In the genomic region with DNA sequence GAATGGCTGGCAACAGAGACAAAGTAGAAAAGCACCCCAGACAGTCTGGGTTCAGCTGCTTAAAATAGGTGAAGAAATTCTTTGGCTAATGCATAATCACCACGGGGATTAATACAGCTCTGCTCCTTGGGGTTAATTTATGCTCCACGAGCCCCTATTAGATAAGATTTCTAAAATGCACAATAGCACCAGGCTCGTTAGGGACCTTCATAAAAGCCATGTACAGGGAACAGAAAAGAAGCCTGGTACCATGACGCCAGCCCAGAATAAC, we compare ENCODE assay signal across 23 mouse cellular contexts.
DNase-seq lines count a peak whose midpoint lies in the region; ATAC-seq and TF ChIP-seq lines count a peak whose summit lies in the region.
"Had no signal": no experiment of that assay in that cellular context is flagged by ENCODE, and none has a peak within 500 bp of the region (broad histone marks: within the 10 kb centered on the region; RNA-seq: fewer than 3 reads in every experiment).

No protein-coding gene starts in this region.

- TF ChIP-seq CTCF in hindbrain, postnatal 0 days (IDR thresholded peaks at IDR 0.05; ENCODE audit: low read depth), result no peak

- no peak overlapping the region for H3K4me2 ChIP-seq in forebrain, embryonic 13.5 days
- no peak overlapping the region for H3K4me2 ChIP-seq in hindbrain, postnatal 0 days (ENCODE audit: low read depth, low read length)
- H3K4me2 ChIP-seq in hindbrain, embryonic 11.5 days (replicated peaks; ENCODE audit: low read depth, low read length), result no peak overlapping the region
- H3K4me2 ChIP-seq in midbrain, embryonic 13.5 days (replicated peaks), result no peak overlapping the region
- no peak overlapping the region for H3K4me2 ChIP-seq in midbrain, embryonic 16.5 days (ENCODE audit: low read length)
- no peak overlapping the region for H3K4me2 ChIP-seq in forebrain, embryonic 15.5 days (replicated peaks)
- H3K4me2 ChIP-seq in intestine, embryonic 15.5 days (replicated peaks), result no peak overlapping the region
- H3K4me2 ChIP-seq: embryonic facial prominence, embryonic 15.5 days; hindbrain, embryonic 15.5 days had no signal

- DNase-seq in forebrain, embryonic 10.5 days (ENCODE audit: extremely low spot score, low spot score), result no peak
- peak; percentile 6 for DNase-seq in hindbrain, postnatal 0 days (ENCODE audit: low spot score)
- no peak for DNase-seq in hindbrain, embryonic 11.5 days (ENCODE audit: low spot score)
- DNase-seq: adrenal gland, adult 8-10 months; adrenal gland, postnatal 36 days; B cell, adult 2 months; cerebellum, adult 11 months; cerebellum, adult 8-10 months; cerebellum, postnatal 14 days; embryo, embryonic 11 days; gastrocnemius, adult 2 months; gastrocnemius, postnatal 36 days; heart, postnatal 14 days had no signal

- H3K4me3 ChIP-seq in forebrain, embryonic 10.5 days, result no peak overlapping the region
- no peak overlapping the region for H3K4me3 ChIP-seq in forebrain, embryonic 13.5 days
- H3K4me3 ChIP-seq in hindbrain, postnatal 0 days (ENCODE audit: low read length), result no peak overlapping the region
- no peak overlapping the region for H3K4me3 ChIP-seq in hindbrain, embryonic 11.5 days (ENCODE audit: low read depth, low read length)
- H3K4me3 ChIP-seq in midbrain, embryonic 13.5 days (replicated peaks), result no peak overlapping the region
- H3K4me3 ChIP-seq in midbrain, embryonic 16.5 days (ENCODE audit: low read depth, low read length), result no peak overlapping the region
- H3K4me3 ChIP-seq in forebrain, embryonic 15.5 days, result no peak overlapping the region
- no peak overlapping the region for H3K4me3 ChIP-seq in intestine, embryonic 15.5 days (replicated peaks)
- H3K4me3 ChIP-seq: embryonic facial prominence, embryonic 15.5 days; erythroblast, embryonic 14.5 days; gastrocnemius, adult 2 months; hindbrain, embryonic 15.5 days had no signal

- no peaks in the 10 kb centered on the region for H3K27me3 ChIP-seq in forebrain, embryonic 10.5 days (ENCODE audit: poor library complexity, severe bottlenecking)
- H3K27me3 ChIP-seq in forebrain, embryonic 13.5 days, result no peaks in the 10 kb centered on the region
- no peaks in the 10 kb centered on the region for H3K27me3 ChIP-seq in hindbrain, postnatal 0 days (ENCODE audit: insufficient read depth, low read length)
- H3K27me3 ChIP-seq in hindbrain, embryonic 11.5 days (ENCODE audit: control insufficient read depth, insufficient read depth, low read length), result no peaks in the 10 kb centered on the region
- H3K27me3 ChIP-seq in midbrain, embryonic 13.5 days, result no peaks in the 10 kb centered on the region
- no peaks in the 10 kb centered on the region for H3K27me3 ChIP-seq in midbrain, embryonic 16.5 days (ENCODE audit: control insufficient read depth, insufficient read depth, low read depth, low read length)
- H3K27me3 ChIP-seq in forebrain, embryonic 15.5 days, result no peaks in the 10 kb centered on the region
- H3K27me3 ChIP-seq in intestine, embryonic 15.5 days (replicated peaks), result no peaks in the 10 kb centered on the region
- H3K27me3 ChIP-seq: embryonic facial prominence, embryonic 15.5 days; hindbrain, embryonic 15.5 days had no signal

- no peaks in the 10 kb centered on the region for H3K9me3 ChIP-seq in forebrain, embryonic 10.5 days
- H3K9me3 ChIP-seq in forebrain, embryonic 13.5 days (replicated peaks), result no peaks in the 10 kb centered on the region
- no peaks in the 10 kb centered on the region for H3K9me3 ChIP-seq in hindbrain, postnatal 0 days (ENCODE audit: low read length)
- H3K9me3 ChIP-seq in hindbrain, embryonic 11.5 days (ENCODE audit: control insufficient read depth, low read length), result no peaks in the 10 kb centered on the region
- H3K9me3 ChIP-seq in midbrain, embryonic 13.5 days, result no peaks in the 10 kb centered on the region
- H3K9me3 ChIP-seq in midbrain, embryonic 16.5 days (replicated peaks; ENCODE audit: control insufficient read depth, low read length, poor library complexity, severe bottlenecking), result no peaks in the 10 kb centered on the region
- no peaks in the 10 kb centered on the region for H3K9me3 ChIP-seq in forebrain, embryonic 15.5 days
- H3K9me3 ChIP-seq in intestine, embryonic 15.5 days, result no peaks in the 10 kb centered on the region
- H3K9me3 ChIP-seq: embryonic facial prominence, embryonic 15.5 days; G1E; hindbrain, embryonic 15.5 days had no signal

- ATAC-seq in forebrain, embryonic 13.5 days, result no peak; the same call in none of the 2 replicates
- ATAC-seq in hindbrain, postnatal 0 days, result no peak
- no peak for ATAC-seq in hindbrain, embryonic 11.5 days (ENCODE audit: low FRiP score)
- 0 out of 2 replicates have a peak, but pooled peaks have one; percentile 43 for ATAC-seq in midbrain, embryonic 13.5 days
- ATAC-seq in midbrain, embryonic 16.5 days, result no peak
- ATAC-seq in forebrain, embryonic 15.5 days (replicated peaks), result peak; percentile 76
- no peak for ATAC-seq in intestine, embryonic 15.5 days
- ATAC-seq: CD4-positive, CD25-positive, alpha-beta regulatory T cell, adult 4 months had no signal

- H3K9ac ChIP-seq in forebrain, embryonic 13.5 days, result no peak overlapping the region
- H3K9ac ChIP-seq in hindbrain, postnatal 0 days (replicated peaks; ENCODE audit: low read length), result no peak overlapping the region
- H3K9ac ChIP-seq in hindbrain, embryonic 11.5 days (ENCODE audit: low read depth, low read length), result no peak overlapping the region
- H3K9ac ChIP-seq in midbrain, embryonic 13.5 days (replicated peaks), result no peak overlapping the region
- H3K9ac ChIP-seq in midbrain, embryonic 16.5 days (ENCODE audit: low read depth, low read length), result no peak overlapping the region
- H3K9ac ChIP-seq in forebrain, embryonic 15.5 days (replicated peaks), result no peak overlapping the region
- H3K9ac ChIP-seq in intestine, embryonic 15.5 days, result no peak overlapping the region
- H3K9ac ChIP-seq: embryonic facial prominence, embryonic 15.5 days; hindbrain, embryonic 15.5 days had no signal

- 52% methylated on average over 4 of the region's 4 CpGs for WGBS in forebrain, embryonic 10.5 days
- WGBS in forebrain, embryonic 13.5 days, result 4% methylated on average over 4 of the region's 4 CpGs
- 27% methylated on average over 4 of the region's 4 CpGs for WGBS in hindbrain, postnatal 0 days
- 73% methylated on average over 4 of the region's 4 CpGs for WGBS in hindbrain, embryonic 11.5 days
- WGBS in midbrain, embryonic 13.5 days, result 22% methylated on average over 4 of the region's 4 CpGs
- WGBS in midbrain, embryonic 16.5 days, result 17% methylated on average over 4 of the region's 4 CpGs
- 12% methylated on average over 4 of the region's 4 CpGs for WGBS in forebrain, embryonic 15.5 days
- 77% methylated on average over 4 of the region's 4 CpGs for WGBS in intestine, embryonic 15.5 days

- H3K27ac ChIP-seq in forebrain, embryonic 10.5 days, result 0 out of 2 replicates have a peak overlapping the region, but pooled peaks have one; percentile 40
- H3K27ac ChIP-seq in forebrain, embryonic 13.5 days, result no peak overlapping the region
- H3K27ac ChIP-seq in hindbrain, postnatal 0 days, result no peak overlapping the region
- no peak overlapping the region for H3K27ac ChIP-seq in hindbrain, embryonic 11.5 days (ENCODE audit: low read depth, low read length)
- H3K27ac ChIP-seq in midbrain, embryonic 13.5 days, result no peak overlapping the region
- no peak overlapping the region for H3K27ac ChIP-seq in midbrain, embryonic 16.5 days (ENCODE audit: low read length)
- peak overlapping the region; percentile 11; the same call in 1 of the 2 replicates for H3K27ac ChIP-seq in forebrain, embryonic 15.5 days (replicated peaks)
- no peak overlapping the region for H3K27ac ChIP-seq in intestine, embryonic 15.5 days
- H3K27ac ChIP-seq: embryonic facial prominence, embryonic 15.5 days; gastrocnemius, adult 2 months; hindbrain, embryonic 15.5 days had no signal

- H3K4me1 ChIP-seq in forebrain, embryonic 10.5 days, result peaks cover 24% of the 10 kb centered on the region
- peaks cover 11% of the 10 kb centered on the region for H3K4me1 ChIP-seq in forebrain, embryonic 13.5 days
- H3K4me1 ChIP-seq in hindbrain, postnatal 0 days (ENCODE audit: insufficient read depth, low read length), result no peaks in the 10 kb centered on the region
- H3K4me1 ChIP-seq in hindbrain, embryonic 11.5 days (replicated peaks; ENCODE audit: control insufficient read depth, insufficient read depth, low read length), result 0 out of 2 replicates have a peak, but pooled peaks cover 2% of the 10 kb centered on the region
- H3K4me1 ChIP-seq in midbrain, embryonic 13.5 days (replicated peaks), result peaks cover 8% of the 10 kb centered on the region
- H3K4me1 ChIP-seq in midbrain, embryonic 16.5 days (ENCODE audit: control insufficient read depth, insufficient read depth, low read length), result no peaks in the 10 kb centered on the region
- H3K4me1 ChIP-seq in forebrain, embryonic 15.5 days, result peaks cover 12% of the 10 kb centered on the region
- no peaks in the 10 kb centered on the region for H3K4me1 ChIP-seq in intestine, embryonic 15.5 days (replicated peaks)
- H3K4me1 ChIP-seq: embryonic facial prominence, embryonic 15.5 days had no signal

- no peaks in the 10 kb centered on the region for H3K36me3 ChIP-seq in forebrain, embryonic 10.5 days (replicated peaks)
- no peaks in the 10 kb centered on the region for H3K36me3 ChIP-seq in forebrain, embryonic 13.5 days (ENCODE audit: poor library complexity, severe bottlenecking)
- no peaks in the 10 kb centered on the region for H3K36me3 ChIP-seq in hindbrain, postnatal 0 days (ENCODE audit: insufficient read depth, low read length)
- no peaks in the 10 kb centered on the region for H3K36me3 ChIP-seq in hindbrain, embryonic 11.5 days (ENCODE audit: control insufficient read depth, insufficient read depth, low read length)
- no peaks in the 10 kb centered on the region for H3K36me3 ChIP-seq in midbrain, embryonic 13.5 days
- H3K36me3 ChIP-seq in midbrain, embryonic 16.5 days (ENCODE audit: control insufficient read depth, insufficient read depth, low read length), result no peaks in the 10 kb centered on the region
- no peaks in the 10 kb centered on the region for H3K36me3 ChIP-seq in forebrain, embryonic 15.5 days
- no peaks in the 10 kb centered on the region for H3K36me3 ChIP-seq in intestine, embryonic 15.5 days
- H3K36me3 ChIP-seq: embryonic facial prominence, embryonic 15.5 days; G1E; hindbrain, embryonic 15.5 days had no signal

Comparison
In these comparisons a context has a peak if more than half of its experiments do, and no peak if none do; other contexts are left out.
1. H3K27ac ChIP-seq: peak in forebrain, embryonic 10.5 days (single experiment) and forebrain, embryonic 15.5 days (single experiment); none in forebrain, embryonic 13.5 days (single experiment), hindbrain, postnatal 0 days (single experiment), hindbrain, embryonic 11.5 days (single experiment), midbrain, embryonic 13.5 days (single experiment), midbrain, embryonic 16.5 days (single experiment) and intestine, embryonic 15.5 days (single experiment).
2. ATAC-seq: peak in midbrain, embryonic 13.5 days (single experiment) and forebrain, embryonic 15.5 days (single experiment); none in forebrain, embryonic 13.5 days (single experiment), hindbrain, postnatal 0 days (single experiment), hindbrain, embryonic 11.5 days (single experiment), midbrain, embryonic 16.5 days (single experiment) and intestine, embryonic 15.5 days (single experiment).